Mouse (Mus musculus) induced T-regulatory cell, adult 2 months (primary cell): ENCODE measurements at regions not wholly inside any gene's neighbourhood (a gene's known extent, or its start where the extent isn't known, plus 50 kb on each side); places are given as distances from the start of the nearest gene placed in this dataset.

Experiments
- DNase-seq: peaks from one replicate; pipeline ENCODE4 v3.0.0-alpha.2; 2012; ENCODE audit warnings: low read depth

DNA sequence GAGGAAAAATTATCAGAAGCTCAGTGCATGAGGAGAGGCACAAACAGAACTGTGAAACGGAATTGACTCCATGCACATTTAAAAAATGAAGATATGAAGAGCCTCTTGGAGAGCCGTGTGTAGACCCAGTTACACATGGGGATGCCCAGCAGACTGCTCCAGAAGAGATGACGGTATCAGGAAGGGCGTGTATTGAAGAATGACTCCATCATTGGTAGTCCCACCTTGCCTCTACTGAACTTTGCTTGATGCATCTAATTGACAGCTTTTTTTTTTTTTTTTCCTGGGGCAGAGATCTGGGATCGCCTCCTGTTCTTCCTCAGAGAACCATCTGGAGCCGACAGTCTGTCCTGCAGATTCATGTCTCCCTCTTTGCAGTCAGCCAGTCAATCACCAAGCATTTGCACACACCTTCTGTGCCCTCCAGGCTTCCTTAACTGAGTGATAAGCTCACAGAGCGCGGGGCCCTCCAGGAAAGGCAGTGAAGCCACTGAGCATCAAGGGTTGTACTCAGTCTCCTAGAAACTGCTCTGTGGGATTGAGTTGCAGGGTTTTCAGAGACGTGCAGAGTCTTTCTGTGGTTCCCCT, 57.6 kb upstream of the D1Pas1 start:
- no peak for DNase-seq

DNA sequence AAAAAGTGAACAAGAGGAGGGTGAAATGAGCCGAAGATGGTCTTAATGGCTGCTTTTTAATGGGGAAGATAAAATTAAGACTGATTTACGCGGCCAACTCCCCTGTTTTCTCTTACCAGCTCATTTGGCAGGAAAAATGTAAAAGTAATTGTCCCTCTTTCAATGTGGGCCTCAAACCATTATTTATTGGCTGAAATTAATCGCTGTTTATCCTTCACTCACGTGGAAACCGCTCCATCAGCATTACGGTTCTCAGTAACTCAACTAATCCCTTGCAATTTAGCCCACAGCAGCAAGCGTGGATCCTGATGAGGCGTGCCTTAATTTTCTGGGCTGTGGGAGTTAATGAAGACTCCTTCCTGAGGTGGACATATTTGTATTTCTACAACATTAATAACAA, 58.1 kb upstream of the D1Pas1 start:
- DNase-seq: no peak

DNA sequence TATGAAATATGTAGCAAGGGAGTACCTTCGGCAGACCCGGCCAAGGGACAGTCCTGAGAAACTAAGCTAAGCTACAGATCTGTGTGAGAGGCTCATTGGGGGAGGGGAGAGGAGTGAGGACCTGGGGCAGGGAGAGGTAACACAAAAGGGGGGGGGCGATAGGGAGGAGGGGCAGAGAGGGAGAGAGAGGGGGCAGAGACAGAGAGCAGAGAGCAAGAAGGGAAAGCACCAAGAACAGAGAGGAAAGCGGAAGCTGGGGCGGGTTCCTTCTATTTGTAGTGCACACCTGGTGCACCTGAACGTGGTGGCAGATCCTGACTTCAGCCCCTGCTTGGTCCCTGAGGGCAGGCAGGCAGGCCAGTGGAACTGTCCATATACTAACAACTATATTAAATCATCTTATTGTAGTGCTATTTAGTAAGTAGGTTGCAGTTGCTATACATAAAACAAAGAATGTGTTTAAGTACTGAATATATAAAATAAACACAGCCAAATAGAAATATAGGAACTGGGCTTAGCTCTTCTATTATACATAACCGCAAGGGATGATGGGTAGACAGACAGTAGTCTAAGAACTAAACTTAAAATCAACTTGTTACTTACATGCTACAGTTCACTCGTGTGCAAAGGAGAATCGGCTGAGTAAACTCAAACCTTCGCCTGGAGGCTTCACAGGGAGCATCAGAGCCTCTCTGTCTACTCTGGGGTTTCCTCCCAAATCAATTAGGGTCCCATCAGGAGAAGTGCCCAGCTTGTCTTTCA, 59.6 kb upstream of the D1Pas1 start:
- no peak for DNase-seq

DNA sequence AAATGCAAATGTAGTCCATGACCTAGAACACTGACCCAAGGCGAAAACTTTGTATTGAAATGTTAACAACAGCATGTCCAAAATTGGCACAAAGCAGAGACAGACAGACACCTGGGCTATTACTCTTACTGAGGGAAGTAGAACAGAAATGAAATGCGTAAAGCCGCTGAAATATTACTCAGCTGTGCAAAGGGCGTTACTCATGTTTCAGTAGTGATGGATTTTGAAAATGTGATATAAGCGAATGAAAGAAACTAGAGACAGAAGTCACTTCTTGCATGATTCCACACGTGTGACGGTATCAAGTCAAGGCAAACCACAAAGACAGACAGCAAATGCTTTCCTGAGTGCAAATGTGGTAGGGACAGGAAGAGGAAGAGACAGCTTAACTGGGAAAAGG, 61.3 kb upstream of the D1Pas1 start:
- DNase-seq: no peak

GRCm38 (mm10) chr1:186901548-186901947, 65.7 kb upstream of the D1Pas1 start:
- DNase-seq: no peak

- DNase-seq: no peak
Measured at GRCm38 (mm10) chr1:186898203-186898602, 69.0 kb upstream of the D1Pas1 start.

DNA sequence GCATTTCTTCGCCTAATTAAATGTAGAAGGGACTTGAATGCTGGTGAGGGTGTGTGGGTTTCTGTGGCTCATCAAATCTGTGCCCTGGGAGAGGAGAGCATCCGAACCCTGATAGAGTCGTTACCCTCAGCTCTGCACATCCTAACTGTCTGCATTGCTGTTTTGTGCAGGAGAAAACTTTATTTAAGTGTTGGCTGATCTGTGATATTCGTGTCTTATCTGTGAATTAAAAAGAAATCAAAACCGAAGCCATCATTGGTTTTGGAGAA, 77.7 kb upstream of the D1Pas1 start:
- no peak for DNase-seq

DNA sequence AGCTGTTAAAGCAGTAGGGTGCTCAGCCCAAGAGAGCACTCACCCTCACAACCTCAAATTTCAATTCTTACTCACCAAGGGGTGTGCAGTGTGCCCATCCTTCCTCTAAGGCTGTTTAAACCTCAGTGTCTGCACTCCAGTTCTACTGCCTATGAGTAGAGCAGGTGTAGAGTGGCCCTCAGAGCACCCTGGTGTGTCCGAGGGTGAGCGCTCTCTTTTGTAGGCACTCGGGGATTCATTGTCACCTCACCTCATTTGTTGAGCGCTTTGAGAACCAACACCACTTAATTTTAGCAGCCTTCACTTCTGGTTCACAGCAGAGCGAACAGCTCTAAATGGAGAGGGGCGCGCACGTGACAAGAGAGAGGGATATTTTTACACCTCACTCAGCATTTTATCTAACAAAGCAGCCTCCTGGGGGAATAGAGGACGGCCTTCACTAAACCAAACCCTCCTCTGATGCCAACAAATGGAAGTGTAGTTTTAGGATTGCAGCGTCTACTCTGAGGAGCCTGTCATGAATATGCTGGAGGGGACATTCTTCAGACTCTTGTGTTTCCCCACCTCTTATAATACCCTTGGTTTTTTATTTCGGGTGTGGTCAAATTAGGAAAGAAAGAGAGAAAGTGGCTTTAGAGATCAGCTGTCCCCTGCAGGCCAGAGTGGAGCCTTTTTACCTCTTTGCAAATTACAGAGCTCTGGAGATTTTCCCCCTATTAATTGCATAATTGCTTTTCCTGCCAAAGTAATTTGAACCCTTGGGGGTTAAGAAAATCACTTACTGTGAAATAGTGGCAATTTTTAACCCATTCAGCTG, 78.2 kb upstream of the D1Pas1 start:
- DNase-seq: no peak

GRCm38 (mm10) chr1:186887127-186887526, 80.1 kb upstream of the D1Pas1 start:
- DNase-seq: no peak

- no peak for DNase-seq
Measured at GRCm38 (mm10) chr1:186880391-186880790, 86.8 kb upstream of the D1Pas1 start.

DNA sequence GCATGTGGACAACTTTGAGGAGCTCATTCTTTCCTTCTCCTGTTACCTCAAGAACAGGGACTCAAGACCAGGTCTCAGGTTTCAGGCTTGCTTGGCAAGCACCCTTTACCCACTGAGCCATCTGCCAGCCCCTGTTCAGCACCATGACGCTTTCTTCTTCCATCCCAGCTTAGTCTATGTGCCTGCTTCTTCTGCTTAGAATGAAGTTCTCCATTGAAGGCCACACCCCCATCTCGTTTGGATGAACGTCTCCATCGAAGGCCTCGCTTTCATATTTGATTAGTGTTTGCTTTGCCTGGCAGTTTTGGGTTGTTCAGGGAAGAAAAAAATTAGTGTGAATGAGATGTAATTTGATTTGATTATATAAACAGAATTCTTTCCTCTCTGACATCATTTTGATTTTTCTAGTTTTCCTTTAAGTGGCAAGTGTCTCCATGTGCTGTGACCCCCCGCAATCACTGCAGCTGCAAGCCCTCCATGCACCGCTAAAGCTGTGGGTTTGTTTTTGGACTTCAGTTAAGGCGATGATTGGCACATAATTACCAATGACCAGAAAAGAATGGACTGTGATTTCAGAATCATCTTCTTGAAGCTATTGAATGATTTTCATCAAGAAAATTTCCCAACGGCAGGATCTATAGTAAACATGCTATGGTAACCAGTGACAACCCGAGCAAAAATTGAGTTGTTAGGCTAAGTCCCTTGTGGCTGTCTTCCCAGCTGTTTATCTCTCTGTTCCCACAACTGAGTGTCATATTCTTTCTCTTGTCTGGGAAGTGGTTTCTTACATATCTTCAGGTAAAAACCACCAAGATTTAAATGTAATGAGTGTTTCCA, 106.4 kb upstream of the D1Pas1 start:
- no peak for DNase-seq

DNA sequence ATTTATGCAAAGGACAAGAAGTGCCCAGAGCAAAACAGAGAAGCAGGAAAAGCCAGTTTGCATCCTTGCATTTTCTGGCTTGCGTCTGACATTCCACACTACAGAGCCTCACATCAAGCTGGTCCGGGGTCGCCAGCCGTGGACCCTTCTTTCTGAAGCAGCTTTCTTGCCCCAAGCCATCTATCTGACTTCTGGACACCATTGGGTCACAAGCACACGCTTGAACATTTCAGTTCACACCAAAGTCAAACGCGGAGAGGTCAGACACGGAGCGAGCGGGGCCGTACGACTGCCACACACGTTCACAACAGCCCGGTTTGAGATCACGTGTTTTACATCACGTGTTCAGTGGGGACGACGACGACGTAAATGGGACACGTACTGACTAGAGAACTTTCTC, 108.9 kb upstream of the D1Pas1 start:
- no peak for DNase-seq

DNA sequence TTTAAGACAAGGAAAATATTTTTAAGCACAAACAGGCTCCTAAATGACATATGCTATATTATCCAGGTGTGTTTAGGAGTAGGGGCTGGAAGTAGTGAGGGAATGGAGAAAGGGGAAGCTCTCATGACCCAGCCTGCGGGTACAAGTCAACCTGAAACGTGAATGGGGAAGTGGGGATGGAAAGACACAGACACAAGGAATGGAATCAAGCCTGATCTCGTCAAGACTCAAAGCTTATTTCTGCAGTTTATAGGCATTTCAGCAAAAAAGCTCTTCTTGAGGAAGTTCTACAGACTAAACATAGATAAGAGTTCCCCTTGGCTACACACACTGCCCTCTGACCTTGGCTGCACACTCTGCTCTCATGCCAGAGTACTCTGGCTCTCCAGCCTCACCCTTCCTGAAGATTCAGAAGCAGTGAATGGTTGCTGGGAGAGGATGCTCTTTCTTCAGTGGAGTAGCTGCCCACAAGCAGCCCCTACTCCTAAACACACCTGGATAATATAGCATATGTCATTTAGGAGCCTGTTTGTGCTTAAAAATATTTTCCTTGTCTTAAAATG, 106.4 kb upstream of the Rrp15 start:
- DNase-seq: no peak

- no peak for DNase-seq
Measured at GRCm38 (mm10) chr1:186845256-186845655, 96.1 kb upstream of the Rrp15 start.

DNA sequence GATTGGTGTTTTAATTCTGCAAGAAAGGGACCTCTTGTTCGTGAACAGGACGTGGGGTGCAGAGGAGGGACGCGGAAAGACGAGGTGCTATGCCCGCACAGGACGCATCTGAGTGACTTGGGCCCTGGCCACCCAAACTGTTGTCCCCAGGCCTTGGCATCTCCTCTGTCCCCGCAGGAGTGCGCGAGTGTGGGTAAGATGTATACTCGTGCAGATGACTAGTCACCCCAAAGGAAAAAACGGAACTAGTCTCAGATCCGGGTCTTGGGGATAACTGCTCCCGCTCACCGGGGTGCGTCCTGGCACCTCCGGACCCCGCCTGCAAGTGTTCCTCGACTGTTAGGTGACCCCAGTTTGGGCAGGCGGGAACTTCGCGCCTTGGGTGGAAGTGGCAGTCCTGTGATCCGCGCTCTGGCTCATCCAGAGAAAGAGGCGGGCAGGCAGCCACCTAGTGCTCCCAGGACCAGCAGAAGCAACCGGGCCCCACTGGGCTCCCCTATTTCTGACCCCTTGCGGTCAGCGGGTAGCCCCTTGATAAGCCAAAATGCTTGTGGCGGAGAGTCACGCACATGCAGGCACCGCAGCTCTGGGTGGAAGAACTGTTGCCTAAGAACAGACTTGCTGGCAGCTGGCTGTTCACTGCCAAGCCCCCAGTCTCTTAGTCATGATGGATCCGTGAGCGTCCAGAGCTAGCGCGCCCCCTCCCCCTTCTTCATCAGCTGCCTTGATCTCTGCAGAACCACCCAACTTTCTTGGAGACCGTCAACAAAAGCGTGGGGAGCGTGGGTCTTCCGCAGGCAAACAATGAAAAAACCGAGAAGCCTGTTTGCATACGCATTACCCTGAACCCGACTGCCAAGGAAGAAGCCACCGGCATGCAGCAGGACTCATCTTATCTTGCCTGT, 85.0 kb upstream of the Rrp15 start:
- DNase-seq: no peak

- no peak for DNase-seq
Measured at GRCm38 (mm10) chr1:186833441-186833895, 84.3 kb upstream of the Rrp15 start.

- peak; percentile 20 for DNase-seq
Measured at GRCm38 (mm10) chr1:186827773-186828172, 78.6 kb upstream of the Rrp15 start.

- DNase-seq: no peak
Measured at GRCm38 (mm10) chr1:186808192-186808960, 59.2 kb upstream of the Rrp15 start.

DNA sequence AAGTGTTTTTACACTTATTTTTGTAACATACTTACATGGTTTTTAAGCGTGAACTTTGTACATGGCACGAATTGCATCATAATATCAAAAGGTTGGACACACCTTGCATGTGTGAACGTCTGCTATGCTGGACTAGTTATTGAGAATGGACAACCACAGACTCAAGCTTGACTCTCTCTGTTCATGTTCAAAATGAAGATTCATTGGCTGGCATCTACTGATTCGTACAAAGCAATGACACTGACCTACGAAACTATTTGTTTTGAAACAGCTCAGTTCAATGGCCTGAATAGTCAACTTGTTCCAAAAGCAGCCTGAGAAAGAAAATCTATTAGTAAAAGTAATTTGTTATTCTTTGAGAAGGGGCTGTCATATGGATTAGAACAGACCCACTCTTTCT, 55.3 kb upstream of the Rrp15 start:
- DNase-seq: no peak
